Mouse (Mus musculus) heart, postnatal 4 days (tissue): ENCODE data around the gene Tcf23. TPM values are rescaled to one million over a fixed set of nuclear protein-coding genes. Genes with fewer than 3 reads are reported as not detected.
A peak's percentile ranks its signal among the peaks of the same experiment; 100 is the strongest.

Experiments used
- DNase-seq: peaks from one replicate; pipeline ENCODE4 v3.0.0; 2021
- total RNA-seq, 2 experiments: library from RNA; stranded (reverse); gene quantifications; 2 replicates each; pipeline ENCODE4 v1.2.3; 2021

The Tcf23 gene
- total RNA-seq, 2 experiments from 2014 or later: 0.23 to 0.26 TPM

DNA sequence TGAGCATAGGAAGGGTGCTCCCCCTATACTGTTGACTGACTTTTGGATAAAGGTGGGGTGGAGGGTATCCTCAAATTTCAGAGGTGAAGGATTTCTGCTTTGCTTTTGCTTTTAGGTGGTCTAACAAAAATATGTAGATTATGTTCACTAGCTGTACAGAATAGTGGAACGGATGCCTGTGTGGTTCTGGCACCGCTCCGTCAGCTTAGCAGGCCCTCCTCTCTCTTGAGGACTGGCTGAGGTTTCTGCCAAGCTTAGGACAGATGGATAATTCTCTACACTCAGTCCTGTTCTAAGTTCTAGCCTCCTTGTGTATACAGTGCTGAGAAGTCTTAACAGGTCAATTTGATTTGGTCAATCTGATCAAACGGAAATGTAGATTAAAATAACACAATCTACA, 18.0 kb upstream of the Tcf23 start:
- no peak for DNase-seq

DNA sequence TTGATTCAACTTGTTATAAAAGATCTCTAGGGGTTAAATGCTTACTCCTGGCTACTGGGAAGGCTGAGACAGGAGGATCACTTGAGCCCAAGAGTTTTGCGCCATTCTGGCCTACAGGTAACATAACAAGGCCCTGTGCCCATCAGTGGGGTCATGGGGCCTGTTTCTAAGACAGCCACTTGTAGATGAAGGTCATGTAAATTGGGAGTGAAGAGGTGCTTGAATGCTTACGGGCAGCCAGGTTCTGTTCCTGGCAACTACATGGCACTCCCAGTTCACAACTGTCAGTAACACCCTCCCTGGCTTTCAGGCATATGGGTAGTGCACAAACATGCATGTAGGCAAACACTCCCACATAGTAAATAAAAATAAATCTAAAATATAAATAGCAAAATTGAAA, 17.5 kb upstream of the Tcf23 start:
- no peak for DNase-seq

GRCm38 (mm10) chr5:30951706-30952105, 16.8 kb upstream of the Tcf23 start:
- DNase-seq: no peak

DNA sequence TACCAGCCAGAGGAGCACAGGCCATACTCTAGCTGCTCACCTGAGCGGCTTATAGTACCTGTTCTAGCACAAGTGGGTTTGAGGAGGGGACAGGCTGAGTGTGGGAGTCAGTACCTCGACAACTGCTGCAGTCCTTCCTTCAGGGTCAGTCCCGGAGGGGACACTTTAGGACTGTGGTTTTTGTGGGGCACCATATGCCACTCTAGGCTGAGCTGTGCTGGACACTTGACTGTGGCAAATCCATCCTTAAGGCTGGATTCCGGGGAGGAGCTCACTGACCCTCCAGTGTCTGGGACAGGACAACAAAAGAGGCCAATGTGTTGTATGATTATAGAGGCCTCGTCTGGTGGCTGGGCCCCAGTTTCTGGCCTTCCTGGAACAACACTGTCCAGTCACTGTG, 15.9 kb upstream of the Tcf23 start:
- DNase-seq: no peak

DNA sequence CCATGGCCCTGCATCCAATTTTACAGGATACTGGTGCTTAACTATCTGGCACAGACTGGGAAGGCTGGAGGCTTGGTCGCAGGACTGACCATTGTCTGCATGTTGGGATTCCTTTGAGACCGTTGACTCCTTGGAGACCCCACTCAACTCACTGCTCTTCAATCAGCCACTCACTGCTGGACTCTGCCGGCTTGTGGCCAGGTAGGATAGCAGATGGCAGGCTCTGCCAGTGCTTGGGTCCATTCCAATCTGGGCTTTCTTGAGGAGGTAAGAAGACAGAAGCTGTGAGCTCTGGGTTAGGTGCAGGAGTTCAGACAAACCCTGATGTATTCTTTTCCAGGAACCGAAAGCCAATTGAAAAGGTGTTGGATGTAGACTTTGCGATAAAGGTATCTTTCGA, 14.4 kb upstream of the Tcf23 start:
- DNase-seq: no peak

DNA sequence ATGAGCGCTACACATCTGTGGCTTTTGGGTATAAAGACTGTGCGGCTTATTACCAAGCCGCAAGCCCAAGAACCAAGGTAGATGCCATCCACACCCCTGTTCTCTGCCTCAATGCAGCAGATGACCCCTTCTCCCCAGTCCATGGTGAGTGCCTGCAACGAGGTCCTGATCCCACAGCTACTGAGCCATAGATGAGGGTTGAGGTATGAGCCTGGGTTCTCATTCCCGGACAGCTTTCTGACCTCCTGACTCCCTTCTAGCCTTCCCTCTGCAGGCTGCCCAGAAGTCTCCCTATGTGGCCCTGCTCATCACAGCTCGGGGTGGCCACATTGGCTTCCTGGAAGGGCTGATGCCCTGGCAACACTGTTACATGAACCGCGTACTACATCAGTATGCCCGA, 13.9 kb upstream of the Tcf23 start:
- DNase-seq: no peak

DNA sequence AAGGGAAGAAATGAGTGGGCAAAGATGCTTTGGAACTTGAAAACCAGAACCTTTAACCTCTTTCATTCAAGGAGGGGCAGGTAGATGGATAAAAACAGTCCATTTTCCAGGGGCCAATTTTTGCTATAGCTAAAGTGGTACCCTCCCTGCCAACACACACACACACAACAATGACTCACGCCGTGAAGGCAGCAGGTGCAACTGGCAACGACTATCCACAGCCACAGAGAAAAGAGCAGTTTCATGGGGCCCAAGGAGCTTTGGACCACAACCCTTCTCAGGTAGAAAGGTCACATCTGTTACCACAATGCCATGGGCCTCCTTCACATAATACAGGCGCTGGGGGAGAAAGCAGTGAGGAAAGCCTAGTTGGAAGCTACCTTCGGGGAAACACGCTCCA, 12.7 kb upstream of the Tcf23 start:
- DNase-seq: no peak

- no peak for DNase-seq
Measured at GRCm38 (mm10) chr5:30957891-30958290, 10.6 kb upstream of the Tcf23 start.

GRCm38 (mm10) chr5:30959198-30959854, 9.1 kb upstream of the Tcf23 start:
- DNase-seq: no peak

- peak; percentile 99 for DNase-seq
Measured at GRCm38 (mm10) chr5:30959966-30960501, 8.4 kb upstream of the Tcf23 start, which contains the start of gene Preb. Gene Preb, minus strand, starts transcription at chr5:30960361.

GRCm38 (mm10) chr5:30960814-30961213, 7.6 kb upstream of the Tcf23 start:
- no peak for DNase-seq

GRCm38 (mm10) chr5:30961545-30962505, 6.6 kb upstream of the Tcf23 start:
- DNase-seq: no peak

DNA sequence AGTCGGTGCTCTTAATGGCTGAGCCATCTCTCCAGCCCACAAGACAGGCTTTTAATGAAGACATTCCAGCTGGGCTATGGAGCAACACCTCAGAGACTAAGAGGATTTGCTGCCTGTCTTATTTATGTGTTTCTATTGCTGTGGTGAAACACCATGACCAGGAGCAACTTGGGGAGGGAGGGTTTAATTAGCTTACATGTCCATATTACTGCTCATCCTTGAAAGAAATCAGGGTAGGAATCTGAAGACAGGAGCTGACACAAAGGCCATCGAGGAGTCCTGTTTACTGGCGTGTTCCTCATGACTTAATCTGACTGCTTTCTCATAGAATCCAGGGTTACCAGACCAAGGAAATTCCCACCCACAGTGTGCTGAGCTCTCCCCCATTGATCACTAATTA, 4.5 kb upstream of the Tcf23 start:
- no peak for DNase-seq

GRCm38 (mm10) chr5:30966189-30966588, 2.3 kb upstream of the Tcf23 start:
- DNase-seq: no peak

DNA sequence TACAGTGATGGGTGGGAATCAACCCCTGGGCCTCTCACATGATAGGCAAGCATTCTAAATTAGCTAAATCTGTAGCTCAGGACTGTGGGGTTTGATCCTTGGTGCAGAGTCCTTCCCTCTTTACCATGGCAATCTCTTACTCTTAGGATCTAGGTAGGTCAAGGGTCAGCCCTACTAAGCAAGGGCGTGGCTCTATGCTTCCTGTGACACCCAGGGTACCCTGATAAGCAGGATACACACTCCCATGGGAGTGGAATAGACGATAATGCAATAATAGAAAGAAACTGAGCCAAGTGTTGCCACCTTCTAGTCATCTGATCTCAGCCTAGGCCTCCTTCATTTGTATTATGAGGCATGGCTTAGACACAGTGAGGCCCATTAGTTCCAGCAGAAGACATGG, 978 bp downstream of the Tcf23 start:
- DNase-seq: no peak

DNA sequence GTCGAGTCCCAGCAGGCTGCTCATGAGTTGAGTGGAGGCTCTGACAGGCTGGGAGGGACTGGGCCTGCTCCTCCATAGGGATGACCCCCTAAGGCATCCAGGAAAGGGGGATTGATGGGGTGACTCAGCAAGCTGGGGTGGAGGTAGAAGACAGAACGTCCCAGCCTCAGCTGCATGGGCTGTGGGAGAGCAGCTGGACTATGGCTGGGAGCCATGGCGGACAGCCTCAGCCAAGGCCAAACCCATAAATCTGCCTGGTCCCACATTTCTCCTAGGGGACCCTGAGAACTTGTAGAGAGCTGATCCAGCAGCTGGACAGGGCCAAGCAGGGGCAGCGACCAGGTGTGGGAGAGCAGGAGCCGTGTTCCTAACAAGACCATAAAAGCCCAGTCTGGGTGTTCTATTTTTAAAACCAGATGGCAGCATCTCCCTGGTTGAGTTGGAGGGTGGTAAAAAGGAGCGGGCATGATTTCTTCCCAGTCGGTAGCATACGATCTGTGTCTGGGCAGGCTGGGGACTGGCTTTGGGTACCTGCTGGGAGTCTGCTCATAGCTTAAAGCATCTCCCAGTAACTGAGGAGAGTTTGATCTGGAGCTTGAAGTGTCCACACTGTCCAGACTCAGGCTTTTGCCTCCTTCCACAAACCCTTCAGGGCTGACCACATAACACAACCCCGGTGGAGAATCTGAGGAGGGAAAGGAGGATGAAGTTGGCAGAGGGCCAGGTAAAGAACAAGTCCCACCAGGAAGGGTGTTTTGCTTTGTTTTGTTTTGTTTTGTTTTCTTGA, 6.6 kb downstream of the Tcf23 start:
- peak; percentile 41 for DNase-seq

DNA sequence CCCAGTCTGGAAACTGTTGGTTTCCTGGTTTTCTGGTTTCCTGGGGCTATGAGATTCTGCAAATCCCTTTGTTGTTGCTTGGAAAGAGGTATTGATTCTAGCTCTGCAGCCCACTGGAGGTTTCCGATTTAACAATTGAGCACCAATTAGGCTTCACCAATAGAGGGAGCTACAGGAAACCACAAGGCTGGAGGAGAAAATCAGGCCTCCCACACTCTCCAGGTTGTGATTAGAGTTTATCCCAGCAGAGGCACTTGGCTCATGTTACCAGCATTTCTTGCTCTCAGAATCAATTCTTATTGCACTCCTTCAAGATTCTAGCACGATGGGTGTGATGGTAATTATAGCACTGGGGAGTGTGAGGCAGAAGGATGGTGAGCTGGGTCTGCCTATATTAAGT, 13.9 kb downstream of the Tcf23 start:
- DNase-seq: peak; percentile 26

DNA sequence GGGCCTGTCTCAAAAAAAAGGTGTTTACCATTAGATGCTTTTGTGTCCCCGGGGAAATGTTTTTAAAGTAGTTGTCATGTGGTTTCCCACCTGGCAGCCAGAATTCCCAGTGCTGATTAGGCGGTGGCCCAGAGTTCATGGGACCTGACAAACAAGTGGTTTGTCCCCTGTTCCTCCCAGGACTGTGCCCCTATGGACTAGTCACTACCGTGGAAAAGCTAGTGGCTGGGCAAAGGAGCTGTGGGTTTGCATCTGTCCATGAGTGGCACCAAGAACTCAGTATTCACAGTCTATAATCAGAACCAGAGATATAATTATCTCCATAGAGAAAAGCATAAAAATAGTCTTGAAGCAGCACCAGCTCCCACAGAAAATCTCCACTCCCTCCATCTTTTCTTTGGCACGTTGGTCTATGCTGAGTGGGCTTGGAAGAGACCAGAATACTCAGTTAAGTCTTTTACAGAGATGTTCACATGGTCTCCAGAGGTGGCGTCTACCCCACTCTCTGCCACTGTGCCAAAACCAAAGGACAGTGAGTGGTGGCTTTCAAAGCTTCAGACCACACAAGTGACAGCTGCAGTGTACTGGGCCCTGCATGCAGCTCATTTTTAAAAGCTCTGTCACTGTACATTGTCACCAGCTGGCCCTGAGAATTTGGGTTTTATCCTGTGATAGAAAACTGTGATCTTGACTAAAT, 24.7 kb downstream of the Tcf23 start:
- no peak for DNase-seq

DNA sequence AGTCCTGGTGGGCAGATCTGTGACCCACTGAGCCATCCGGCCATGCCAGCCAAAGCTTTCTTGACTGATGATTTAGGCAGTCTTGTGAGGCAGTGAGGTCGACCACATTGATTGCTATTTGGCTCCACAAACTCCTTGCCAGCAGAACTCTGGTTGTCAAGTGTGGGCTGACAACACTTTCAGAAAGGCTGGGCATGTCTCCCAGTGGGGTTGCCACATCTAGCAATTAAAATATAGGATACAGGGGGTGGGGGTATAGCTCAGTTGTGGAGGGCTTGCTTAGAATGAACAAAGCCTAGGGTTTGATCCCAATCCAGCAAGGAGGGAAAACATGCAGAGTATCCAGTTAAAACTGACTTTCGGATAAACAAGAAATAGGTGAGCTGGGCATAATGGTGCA, 25.6 kb downstream of the Tcf23 start:
- no peak for DNase-seq

- DNase-seq: no peak
Measured at GRCm38 (mm10) chr5:30994910-30995635, 26.6 kb downstream of the Tcf23 start.

DNA sequence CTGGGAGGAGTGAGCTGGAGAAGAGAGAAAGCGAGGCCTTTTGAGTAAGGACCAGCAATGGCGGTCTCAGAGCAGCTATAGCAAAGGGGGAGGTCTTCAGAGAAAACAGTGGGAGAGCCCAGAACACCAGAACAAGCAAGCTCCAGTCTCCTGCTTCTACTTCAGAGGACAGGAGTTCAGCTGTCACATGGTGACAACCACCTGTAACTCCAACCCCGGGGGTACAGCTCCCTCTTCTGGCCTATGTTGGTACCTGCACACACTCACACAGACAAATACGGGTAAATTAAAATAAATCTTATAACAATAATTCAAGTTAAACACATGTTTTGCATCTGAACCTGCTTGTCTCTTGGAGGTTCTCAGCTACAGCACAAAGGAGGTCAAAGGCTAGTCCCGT, 29.8 kb downstream of the Tcf23 start:
- peak; percentile 52 for DNase-seq
